Mouse (Mus musculus) c-Kit-negative CD71-positive TER-119-positive erythroid progenitor cells, embryonic 14.5 days (primary cell): ENCODE data around the gene Serp2.
"Not testable (repeated sequence)": the region's sequence is repeated elsewhere in the genome, so short reads cannot be mapped to it uniquely, and the experiment has no call there.

Experiments used
- DNase-seq: peaks from one replicate; pipeline ENCODE4 v3.0.0-alpha.2; 2013; ENCODE audit warnings: low read depth, low spot score

Gene Serp2

DNA sequence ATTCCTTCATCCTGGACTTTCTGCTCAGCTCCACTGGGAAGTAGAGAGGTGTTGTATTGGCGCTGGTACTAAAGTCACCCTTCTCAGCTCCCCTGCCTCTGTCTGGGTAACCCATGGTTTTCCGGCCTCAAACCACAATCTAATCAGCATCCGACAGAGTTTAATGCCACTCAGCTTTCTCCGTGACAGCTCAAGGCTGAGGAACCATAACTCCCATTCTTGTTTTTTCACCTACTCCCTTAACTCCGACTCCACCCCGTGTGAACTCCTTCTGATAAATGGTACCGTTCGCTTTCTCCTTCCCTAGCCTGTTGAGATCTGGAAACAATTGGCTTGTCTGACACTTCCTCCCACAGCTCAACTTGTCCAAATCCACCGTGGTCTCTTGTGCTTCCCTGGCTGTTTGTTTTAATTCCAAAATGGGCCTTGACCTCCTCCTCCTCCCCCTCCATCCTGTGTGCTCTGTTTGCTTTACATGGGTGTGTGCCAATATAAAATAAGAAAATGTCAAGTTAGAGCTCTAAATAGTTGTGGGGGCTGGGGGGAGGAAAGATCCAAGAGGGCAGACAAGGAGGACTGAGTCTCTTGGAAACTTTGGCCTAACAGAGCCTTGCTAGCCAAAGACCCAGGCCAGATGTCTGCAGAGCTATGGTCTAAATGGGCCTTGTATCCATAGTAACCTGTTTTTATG, 12.7 kb upstream of the Serp2 start:
- DNase-seq = no peak

DNA sequence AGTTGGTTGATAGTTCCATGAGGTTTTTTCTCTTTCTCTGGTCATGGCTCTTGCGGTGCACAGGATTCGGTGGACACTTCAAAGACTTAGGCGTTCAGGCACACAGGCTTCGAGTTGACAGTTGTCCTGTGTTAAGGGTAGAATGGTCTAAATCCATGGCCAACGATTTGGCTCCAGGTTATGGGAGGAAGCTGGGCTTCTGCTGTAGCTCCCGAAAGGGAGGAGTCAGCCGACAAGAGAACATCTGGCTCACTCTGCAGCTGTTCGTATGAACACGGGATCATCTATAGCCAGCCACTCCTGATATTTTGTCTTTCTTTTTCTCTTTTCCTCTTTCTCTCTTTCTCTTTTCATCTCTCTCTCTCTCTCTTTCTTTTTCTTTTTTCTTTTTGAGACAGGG, 11.9 kb upstream of the Serp2 start:
- no peak for DNase-seq

DNA sequence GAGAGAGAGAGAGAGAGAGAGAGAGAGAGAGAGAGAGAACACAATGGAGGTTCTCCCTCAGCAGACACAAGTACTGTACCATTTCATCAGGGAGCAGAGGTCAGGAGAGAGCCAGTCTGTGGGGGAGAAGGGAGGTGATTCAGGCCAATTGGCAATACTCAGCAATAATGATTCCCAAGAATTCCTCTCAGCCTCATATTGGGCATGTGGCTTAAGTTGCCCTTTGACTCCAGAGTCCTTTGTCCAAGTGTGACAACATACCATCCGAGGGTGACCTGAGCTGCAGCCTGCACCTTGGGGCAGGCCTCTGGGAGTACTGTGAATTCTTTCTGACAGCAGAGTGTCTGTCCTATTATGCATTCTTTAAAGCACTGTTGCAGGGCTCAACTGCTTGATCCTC, 10.6 kb upstream of the Serp2 start:
- no peak for DNase-seq

DNA sequence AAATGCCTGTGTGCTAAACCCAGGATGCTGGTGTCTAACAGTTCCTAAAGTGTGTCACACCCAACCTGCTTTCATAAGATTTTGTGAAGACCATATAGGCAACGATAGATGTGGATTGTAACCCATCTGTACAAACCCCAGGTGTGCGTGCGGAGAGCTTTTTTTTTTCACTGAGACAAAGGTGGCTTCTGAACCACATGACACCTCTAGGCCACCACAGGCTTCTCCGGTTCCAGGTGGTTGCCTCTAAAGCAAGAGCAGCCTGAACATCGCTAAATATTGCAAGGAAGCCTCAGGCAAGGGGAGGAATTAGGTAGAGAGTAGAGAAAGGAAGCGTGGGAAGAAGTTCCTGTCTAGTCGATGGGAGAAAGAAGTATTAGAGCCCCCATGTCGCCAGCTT, 10.0 kb upstream of the Serp2 start:
- DNase-seq = no peak

DNA sequence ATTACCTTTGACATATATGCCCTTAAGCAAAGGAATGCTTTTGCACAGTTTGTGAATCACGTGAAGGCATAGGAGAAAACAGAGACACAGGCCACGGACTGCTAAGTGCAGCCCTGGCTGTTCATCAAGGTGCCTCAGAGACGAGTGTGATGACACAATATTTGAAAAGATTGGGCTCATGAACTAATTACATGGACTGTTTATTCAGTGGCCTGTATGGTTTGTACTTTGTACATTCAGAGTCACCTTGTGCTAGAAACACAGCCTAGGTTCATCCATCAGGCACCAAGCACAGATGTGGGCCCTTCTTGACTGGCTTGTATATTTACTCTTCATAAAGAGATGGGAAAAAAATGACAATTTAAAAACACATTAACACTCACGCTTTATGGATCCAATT, 9.5 kb upstream of the Serp2 start:
- DNase-seq = no peak

DNA sequence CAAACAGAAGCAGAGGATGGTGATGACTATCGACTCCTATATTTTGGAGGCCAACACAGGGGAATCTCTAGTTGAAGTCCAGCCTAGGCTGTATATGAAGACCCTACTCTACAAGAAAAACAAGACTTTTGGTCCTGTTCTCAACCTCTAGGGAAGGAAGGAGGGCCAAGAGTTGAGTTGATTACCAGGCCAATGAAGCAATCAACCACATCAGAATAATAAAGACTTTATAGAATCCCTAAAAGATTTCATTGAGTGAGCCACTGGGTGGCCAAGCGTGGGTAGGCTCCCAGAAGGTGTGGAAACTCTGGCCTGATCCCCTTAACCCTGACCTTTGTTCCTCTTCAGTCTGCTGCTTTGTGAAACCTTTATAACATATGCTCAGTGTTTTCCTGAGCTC, 2.5 kb upstream of the Serp2 start:
- no peak for DNase-seq

DNA sequence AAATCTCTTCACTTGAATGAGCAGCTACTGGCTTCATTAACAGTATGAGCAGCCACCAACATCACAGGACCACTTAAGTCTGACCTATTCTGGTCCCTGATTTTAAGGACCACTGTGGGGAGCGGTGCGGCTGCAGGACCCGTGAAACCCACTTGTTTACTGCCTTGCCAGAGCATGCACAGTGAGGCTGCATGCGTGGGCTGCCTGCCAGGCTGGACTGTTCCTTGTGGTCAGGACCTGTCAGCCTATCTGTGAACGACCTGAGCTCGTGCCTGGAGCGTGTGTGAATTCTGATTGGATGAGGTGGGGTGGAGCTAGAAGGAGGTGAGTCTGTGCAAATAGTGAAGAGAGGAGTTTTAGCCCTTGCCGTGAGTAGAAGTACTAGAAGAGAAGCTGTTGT, 1.5 kb upstream of the Serp2 start:
- not testable (repeated sequence) for DNase-seq

DNA sequence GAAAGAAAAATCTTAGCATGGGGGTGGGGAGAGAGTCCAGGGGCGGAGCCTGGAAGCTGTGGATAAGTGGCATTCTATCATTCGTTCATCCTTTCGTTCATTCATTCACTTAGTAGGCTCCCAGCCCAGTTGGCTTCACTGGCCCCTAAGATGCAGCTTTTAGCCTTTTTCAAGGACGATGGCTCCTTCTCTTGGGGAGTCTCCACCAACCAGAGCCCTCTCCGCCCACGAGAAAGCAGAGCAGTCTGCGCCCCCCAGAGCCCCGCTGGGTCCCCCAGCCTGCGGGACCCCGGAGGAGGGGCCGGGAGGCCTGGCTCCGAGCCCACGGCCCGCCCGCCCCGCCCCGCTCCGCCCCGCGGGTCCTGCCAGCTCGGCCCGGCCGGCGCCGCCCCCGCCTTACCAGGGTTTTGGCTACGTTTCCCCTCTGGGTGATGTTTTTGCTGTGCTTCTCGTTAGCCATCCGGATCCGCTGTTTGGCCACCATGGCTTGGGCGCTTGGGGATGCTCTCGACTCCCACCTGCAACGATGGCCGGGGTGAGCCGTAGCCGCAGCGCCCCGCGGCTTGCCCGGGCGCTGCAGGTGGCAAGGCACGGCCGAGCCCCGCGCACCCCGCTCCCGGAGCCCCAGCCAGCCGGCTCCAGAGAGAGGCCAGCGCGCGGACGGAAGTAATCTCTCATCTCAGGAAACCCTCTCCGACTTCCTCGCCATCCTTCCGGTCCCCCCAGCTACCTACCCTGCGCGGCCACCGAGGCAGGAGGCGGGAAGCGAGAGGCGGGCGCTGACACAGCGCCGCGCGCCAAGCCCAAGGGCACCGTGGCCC, 448 bp downstream of the Serp2 start:
- no peak for DNase-seq

DNA sequence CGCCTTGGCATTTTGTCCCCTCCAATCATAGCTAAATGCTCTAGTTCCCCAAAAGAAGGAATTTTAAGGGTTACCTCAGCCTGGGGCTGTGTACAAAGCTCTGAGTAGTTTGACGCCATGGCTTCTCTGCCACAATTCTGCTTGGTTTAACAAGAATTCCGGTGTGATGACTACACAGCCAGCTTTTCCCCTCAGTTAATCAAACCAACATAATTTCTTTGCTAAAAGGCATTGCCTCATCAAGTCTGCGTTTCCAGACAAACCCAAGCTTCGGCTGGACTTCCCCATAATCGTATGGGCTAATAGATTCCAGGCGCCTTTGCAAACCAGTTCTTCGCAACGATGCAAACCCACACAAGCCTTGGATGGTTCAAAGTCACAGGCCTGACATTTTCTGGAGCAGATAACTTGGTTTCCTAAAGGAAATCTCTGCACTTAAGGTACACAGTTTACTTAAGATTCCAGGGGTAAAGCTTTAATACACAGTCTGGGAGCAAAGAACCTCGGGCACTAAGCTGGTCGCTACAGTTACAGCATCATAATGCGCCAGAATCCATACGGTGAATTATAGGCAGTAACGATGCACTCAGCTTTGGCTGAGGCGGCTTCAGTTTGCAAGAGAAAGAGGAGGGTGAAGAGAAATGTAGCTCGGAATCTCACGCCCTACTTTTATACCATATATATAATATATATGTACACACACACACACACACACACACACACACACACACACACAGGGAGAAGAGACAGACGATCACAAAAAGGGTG, 1.2 kb downstream of the Serp2 start:
- DNase-seq = no peak

DNA sequence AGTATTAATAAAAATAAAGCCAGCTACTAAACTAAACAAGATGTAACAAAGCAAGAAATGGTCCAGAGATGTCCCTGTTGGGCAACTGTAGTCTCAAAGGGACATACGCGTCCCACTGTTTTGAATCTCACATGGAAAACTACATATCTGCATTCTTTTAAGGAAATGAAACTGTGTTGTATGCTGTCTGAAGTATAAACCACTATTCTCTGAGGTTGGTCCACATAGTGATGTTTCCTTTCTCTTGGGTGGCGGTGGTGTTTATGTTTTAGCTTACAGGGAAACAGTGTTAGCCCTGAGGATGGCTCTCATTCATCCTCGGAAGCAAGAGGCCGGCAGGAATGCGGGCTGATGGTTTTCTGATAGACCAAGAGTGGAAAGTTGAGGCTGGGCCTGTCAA, 12.6 kb downstream of the Serp2 start:
- DNase-seq = no peak

DNA sequence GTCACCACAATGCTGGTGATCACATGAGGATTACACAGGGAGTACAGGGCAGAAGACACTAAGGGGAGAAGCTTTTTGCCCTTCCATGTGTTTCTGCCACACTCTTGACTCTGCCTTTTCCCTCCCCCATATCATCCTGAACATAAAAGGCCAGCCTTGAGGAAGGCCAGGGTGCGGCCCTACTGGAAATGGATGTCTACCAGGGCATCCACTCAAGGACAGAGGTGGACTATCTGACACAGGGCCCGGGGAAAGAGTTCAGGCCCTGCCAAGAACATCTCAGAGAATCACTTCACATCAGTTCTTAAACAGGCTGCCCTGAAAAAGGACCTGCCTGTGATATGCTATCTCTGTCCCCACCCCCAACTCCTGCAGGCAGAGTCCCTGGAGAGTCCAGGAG, 15.3 kb downstream of the Serp2 start:
- no peak for DNase-seq

DNA sequence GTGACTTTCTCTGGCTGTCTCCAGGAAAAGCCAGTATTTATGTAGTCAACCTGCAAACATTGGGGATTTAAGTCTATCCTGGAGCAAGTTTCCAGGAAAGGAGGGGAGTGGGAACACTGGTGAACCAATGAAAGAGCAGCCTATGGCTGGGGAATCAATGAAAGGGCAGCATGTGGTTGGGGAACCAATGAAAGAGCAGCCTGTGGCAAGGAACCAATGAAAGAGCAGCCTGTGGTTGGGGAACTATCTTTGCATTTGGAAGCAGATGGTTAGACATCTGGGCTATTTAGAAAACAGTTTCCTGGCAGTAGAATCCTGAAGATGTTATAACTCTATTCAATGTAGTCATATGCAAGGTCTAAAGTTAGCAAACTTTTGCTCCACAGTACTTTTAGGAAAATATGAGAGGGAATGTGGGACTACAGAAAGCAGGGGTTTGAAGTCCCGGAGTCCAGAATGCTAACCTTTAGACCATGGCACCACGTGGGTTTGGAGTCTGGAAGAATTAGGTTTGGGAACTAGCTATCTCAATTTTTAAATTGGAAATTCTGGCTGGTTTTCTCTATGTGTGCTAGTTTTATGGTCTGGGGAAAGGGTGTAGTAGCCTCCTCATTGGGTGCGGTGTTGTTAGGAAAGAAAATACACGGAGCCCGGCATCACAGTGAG, 16.6 kb downstream of the Serp2 start:
- DNase-seq = no peak

DNA sequence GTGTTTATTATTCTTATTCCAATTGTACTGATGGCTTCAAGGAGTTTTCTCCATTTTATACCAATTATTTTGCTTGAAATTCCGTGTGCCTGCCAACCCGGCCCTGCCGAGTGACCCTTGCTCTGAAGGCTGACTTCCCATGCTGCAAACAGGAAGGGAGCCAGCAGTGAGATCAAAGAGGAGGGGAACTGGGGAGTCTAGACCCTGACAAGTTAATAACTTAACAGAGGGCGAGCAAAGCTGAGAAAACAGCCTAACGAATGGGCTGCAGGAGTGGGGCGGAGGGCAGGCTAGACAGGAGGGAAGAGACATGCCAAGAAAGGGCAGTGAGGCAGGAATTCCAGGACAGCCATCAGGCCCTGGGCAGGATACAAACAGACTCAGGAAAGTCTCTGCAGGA, 19.8 kb downstream of the Serp2 start:
- DNase-seq = no peak

DNA sequence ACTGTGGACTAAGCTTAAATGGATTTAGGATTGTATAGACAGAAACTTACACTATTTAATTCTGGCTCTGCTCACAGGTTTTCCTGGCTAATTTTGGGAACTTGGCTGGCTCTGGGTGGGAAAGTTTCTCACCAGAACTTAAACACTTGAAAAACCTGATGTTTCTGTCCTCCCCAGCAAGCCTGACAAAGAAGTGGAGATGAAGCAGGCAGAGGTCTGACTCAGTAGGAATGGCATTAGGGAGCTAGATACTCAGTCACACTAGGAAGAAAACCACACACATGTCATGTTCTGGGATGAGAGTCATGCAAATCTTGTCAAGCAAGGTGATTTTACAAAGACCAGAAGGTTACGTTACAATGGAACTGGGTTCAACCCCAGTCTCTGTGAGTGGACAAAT, 21.6 kb downstream of the Serp2 start:
- no peak for DNase-seq

DNA sequence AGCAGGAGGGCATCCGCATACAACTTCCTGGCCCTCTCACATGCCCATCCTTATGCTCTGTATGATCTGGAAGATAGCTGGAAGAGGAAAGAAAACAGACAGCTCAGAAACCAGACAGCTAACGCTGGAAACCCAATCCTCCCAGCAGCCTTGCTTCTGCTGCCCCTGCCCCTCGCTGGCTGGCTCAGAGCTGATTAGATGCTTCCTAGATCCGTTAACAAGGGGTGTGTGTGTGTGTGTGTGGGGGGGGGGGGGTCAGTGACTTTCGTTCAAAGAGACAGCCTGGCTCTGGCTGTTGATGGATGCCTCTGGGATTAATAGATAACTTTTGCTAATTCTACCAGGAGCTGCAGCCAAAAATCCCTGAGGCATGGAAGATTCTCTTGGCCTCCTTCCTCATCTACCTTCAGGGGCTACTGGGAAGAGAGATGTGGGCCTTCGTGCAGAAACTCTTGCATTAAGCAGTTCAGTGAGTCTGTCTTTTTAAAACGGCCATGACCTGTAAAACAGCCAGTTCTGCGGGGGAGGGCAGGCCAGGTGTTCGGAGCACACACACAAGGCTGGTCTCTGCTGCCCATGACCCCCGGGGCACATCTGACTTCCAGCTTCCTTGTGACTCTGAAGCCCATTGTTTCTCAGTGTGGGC, 23.4 kb downstream of the Serp2 start:
- peak; percentile 38 for DNase-seq

DNA sequence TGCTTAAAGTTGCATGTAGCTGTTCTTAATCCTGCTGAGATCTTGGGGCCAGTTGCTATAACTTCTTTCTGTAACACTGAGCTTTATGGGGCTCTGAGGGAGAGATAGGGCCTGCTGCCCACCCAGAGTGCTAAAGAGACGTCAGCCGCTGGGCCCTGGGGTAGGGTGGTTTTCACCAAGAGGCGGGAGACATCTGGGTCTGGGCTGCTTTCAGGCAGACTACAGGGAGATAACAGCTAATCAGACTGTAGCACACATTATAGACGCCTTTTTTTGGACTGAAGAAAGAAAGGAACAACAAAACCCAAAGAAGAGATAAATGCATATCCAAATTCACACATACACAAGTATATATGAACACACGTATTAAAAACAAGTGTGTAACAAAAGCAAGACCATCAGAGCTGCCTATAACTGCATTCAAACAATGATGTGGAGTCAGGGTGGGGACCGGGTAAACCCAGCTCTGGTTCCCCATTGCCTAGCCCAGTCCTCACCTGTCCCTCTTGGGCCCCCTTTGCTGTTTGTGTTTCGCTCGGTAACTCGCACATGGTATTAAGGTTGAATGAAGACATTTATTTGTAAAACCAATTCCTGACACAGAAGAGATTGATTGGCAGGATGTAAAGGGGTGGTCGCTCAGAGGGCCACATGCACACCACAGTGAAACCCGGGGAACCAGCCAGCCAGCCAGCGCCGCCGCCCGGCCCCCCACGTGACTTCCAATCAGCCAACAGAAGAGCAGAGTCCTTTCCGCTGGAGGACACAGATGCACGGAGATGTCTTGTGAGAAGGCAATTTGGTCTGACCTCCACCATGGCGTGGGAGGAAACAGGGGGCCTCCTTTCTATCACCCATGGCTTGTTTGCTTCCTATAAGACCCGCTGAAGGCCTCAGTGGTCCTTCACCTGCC, 24.2 kb downstream of the Serp2 start:
- DNase-seq = peak; percentile 83

DNA sequence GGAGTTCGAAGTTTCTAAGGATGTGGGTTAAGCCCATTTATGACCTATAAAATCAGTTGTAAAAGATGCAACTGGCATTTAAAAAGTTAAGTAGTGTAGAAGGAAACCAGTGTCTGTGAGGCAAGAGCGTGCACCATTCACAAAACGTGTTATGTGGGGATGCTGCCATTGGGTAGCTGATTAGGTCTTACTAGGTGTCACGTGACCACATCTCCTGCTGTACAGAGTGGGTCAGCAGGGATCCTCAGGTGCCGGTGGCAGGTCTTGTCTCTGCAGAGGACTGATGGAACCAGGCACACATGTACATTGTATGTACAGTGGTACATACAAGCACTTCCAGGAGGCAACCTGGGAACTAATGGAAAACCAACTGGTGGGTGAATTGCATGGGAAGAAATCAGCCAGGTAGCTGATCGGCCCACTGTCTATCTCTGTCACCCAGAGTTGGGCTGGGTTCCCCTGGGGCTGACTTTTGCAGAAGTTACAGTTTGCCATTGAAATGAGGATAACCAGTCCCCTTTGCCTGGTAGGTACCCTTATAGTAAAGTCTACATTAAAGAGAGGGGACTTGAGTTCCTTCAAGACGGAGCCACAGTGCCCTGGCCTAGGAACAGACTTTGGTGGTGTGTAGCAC, 25.5 kb downstream of the Serp2 start:
- peak; percentile 39 for DNase-seq

DNA sequence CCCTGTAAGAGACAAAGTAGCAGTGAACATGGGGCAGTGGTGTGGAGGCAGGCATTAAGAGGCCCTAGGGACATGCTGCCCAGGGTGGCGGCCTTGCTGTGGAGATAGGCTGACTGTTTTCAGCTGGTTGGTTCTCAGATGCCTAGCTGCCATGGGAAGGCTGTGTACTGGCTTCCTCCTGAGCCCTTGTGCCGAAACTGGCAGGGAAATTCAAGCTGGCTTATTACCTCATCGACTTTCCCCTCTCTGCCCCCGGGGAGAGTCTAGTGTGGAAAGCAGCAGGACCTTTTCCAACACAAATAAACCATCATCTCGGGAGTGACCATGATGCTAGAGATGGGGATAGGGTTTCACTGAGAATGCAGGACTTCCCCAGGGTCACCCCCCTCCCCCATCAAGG, 28.0 kb downstream of the Serp2 start:
- DNase-seq = no peak

DNA sequence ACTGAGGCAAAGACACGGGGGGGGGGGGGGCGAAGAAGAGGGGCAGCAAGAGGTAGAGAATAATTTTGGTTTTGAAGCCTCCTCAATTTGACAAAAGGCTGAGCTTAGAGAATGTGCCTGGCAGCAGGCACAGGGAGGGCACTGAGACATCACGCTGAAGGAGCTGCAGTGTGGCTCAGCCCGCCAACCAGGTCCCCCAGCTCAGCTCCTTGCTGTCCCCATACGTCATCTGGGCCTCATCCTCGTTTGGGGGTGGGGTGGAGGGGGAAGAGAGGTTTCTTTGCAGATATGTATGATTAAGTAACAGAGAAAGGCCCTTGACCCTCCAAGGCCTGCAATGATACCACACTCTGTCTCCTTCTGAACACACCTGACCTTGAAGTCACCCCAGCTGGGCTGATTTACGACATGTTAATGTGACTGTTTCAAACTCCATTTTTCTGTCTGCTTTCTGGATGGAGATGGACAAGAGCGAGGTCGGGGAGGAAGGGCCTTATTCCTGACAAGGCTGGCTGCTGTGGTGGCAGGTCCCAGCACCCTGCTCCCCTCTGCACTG, 28.9 kb downstream of the Serp2 start:
- DNase-seq = no peak
